Mouse (Mus musculus) MEL (cell line): ENCODE data around the gene Cacna2d4.

Source experiments
- CHD2 ChIP-seq: IDR thresholded peaks from 2 replicates; pipeline ENCODE4 v1.6.1; 2011; ENCODE audit warnings: low read length, improper control_type of control experiment
- CTCF ChIP-seq, 3 experiments: IDR thresholded peaks in 2 of 3; conservative IDR thresholded peaks in 1 of 3; 2 replicates each; pipeline ENCODE4 v1.5.1; 2011 to 2012; ENCODE audit warnings: low read length in 3 of 3, low read depth in 2 of 3, mild to moderate bottlenecking in 2 of 3, improper control_type of control experiment in 1 of 3, inconsistent platforms in 1 of 3, mixed read lengths in 1 of 3, moderate library complexity in 1 of 3; ENCODE audit not compliant: control insufficient read depth in 1 of 3, insufficient read depth in 1 of 3, poor library complexity in 1 of 3, severe bottlenecking in 1 of 3
- EP300 ChIP-seq, 2 experiments: IDR thresholded peaks; 2 replicates each; pipeline ENCODE4 v1.6.1; 2011; ENCODE audit warnings: improper control_type of control experiment in 2 of 2, low read length in 2 of 2, low read depth in 1 of 2, mild to moderate bottlenecking in 1 of 2
- GABPA ChIP-seq: IDR thresholded peaks from 2 replicates; pipeline ENCODE4 v1.6.1; 2012; ENCODE audit warnings: low read depth, mild to moderate bottlenecking, inconsistent platforms, low read length, improper control_type of control experiment, moderate library complexity
- GATA1 ChIP-seq: IDR thresholded peaks from 2 replicates; pipeline ENCODE4 v1.6.1; 2011; ENCODE audit warnings: low read depth, low read length, improper control_type of control experiment
- NRF1 ChIP-seq: IDR thresholded peaks from 2 replicates; pipeline ENCODE4 v1.6.1; 2014; ENCODE audit warnings: low read depth, mild to moderate bottlenecking, inconsistent platforms, low read length, improper control_type of control experiment, moderate library complexity; ENCODE audit not compliant: poor library complexity, insufficient read depth, severe bottlenecking
- POLR2A ChIP-seq, 2 experiments: IDR thresholded peaks; 2 replicates each; pipeline ENCODE4 v1.6.1; 2011 to 2012; ENCODE audit warnings: low read length in 2 of 2, mild to moderate bottlenecking in 2 of 2, control low read depth in 1 of 2, improper control_type of control experiment in 1 of 2, low read depth in 1 of 2, moderate library complexity in 1 of 2; ENCODE audit not compliant: control insufficient read depth in 1 of 2, insufficient read depth in 1 of 2, poor library complexity in 1 of 2
- POLR2AphosphoS2 ChIP-seq: IDR thresholded peaks from 2 replicates; pipeline ENCODE4 v1.6.1; 2011; ENCODE audit warnings: low read length, improper control_type of control experiment
- POLR2AphosphoS5 ChIP-seq: IDR thresholded peaks from 2 replicates; pipeline ENCODE4 v1.6.1; 2012; ENCODE audit warnings: low read depth, borderline replicate concordance, mild to moderate bottlenecking, inconsistent platforms, low read length, moderate library complexity, mixed read lengths
- TCF12 ChIP-seq: IDR thresholded peaks from 2 replicates; pipeline ENCODE4 v1.6.1; 2014; ENCODE audit warnings: low read depth, mild to moderate bottlenecking, inconsistent platforms, low read length, improper control_type of control experiment, moderate library complexity
- USF2 ChIP-seq, 2 experiments: IDR thresholded peaks; 2 replicates each; pipeline ENCODE4 v1.6.1; 2011 to 2012; ENCODE audit warnings: improper control_type of control experiment in 2 of 2, low read length in 2 of 2, borderline replicate concordance in 1 of 2, inconsistent platforms in 1 of 2, low read depth in 1 of 2, mild to moderate bottlenecking in 1 of 2; ENCODE audit not compliant: insufficient read depth in 1 of 2

DNA sequence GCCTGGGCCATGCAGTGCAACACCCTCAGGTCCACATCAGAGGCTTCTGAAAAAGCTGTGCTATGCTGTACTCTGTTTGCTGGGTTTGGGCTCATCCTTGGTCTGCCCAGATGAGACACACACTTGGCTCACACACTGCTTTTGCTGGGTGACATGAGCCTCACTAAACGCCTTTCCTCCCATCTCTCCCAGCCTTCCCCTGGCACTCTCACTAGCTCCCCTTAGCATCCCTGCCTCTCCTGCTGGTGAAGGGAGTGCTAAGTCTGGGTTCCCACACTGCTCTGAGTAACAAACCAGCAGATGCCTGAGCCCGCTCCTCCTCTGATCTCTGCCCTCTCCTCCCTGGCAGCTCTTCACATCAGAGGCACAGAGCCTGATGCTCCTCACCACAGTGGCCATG is 40.4 kb downstream of the Cacna2d4 start:
- TF ChIP-seq POLR2A (IDR thresholded peaks at IDR 0.05; ENCODE audit: control insufficient read depth in 1 of 2, insufficient read depth in 1 of 2, low read depth in 1 of 2, low read length in 2 of 2, poor library complexity in 1 of 2) (no peak), CTCF (IDR thresholded peaks at IDR 0.05 in 2 of 3, conservative IDR thresholded peaks at IDR 0.05 in 1 of 3; ENCODE audit: control insufficient read depth in 1 of 3, insufficient read depth in 1 of 3, low read depth in 2 of 3, low read length in 3 of 3, poor library complexity in 1 of 3, severe bottlenecking in 1 of 3) (no peak), GABPA (no peak), GATA1 (no peak), EP300 (IDR thresholded peaks at IDR 0.05; ENCODE audit: low read depth in 1 of 2, low read length in 2 of 2) (no peak), NRF1 (no peak), POLR2AphosphoS2 (no peak), CHD2 (no peak), TCF12 (no peak), USF2 (IDR thresholded peaks at IDR 0.05; ENCODE audit: borderline replicate concordance in 1 of 2, insufficient read depth in 1 of 2, low read depth in 1 of 2, low read length in 2 of 2) (no peak), POLR2AphosphoS5 (no peak)
